Mouse (Mus musculus): Measurements from ENCODE around the gene Rps28. TPM values are rescaled to one million over a fixed set of nuclear protein-coding genes. Genes with fewer than 3 reads are reported as not detected.
A peak's percentile ranks its signal among the peaks of the same experiment; 100 is the strongest.

The Rps28 gene
- polyA plus RNA-seq, 1 experiment from 2014 or later = 625 TPM

- Histone ChIP-seq H3K4me3 (peak overlapping the region; percentile 48), H3K36me3 (peaks cover 3% of the 10 kb centered on the region; the same call in 1 of the 2 replicates), H3K27ac (replicated peaks) (no peak overlapping the region), H3K9ac (peak overlapping the region; percentile 72; the same call in 1 of the 2 replicates), H3K4me2 (peak overlapping the region; percentile 86), H3K4me1 (replicated peaks) (peaks cover 34% of the 10 kb centered on the region), H3K9me3 (no peaks in the 10 kb centered on the region), H3K27me3 (peaks cover 7% of the 10 kb centered on the region; the same call in 1 of the 2 replicates)
- ATAC-seq (ENCODE audit: low read depth) = no peak
- WGBS = 49% methylated on average over 4 of the region's 4 CpGs
Observed at GRCm38 (mm10) chr17:33782067-33782466, 42.3 kb downstream of the Rps28 start.

GRCm38 (mm10) chr17:33781124-33781977 is 43.0 kb downstream of the Rps28 start, which contains the start of gene Angptl4:
TSS of gene Angptl4 (minus strand) at chr17:33781830.
- Histone ChIP-seq H3K4me1 (replicated peaks) (peaks cover 34% of the 10 kb centered on the region), H3K4me3 (peak within 1 kb of the TSS; percentile 48), H3K4me2 (peak within 1 kb of the TSS; percentile 86), H3K27ac (replicated peaks) (peak within 1 kb of the TSS; percentile 79), H3K9ac (peak within 1 kb of the TSS; percentile 72), H3K9me3 (no peaks in the 10 kb centered on the region), H3K36me3 (peaks cover 3% of the 10 kb centered on the region; the same call in 1 of the 2 replicates), H3K27me3 (peaks cover 7% of the 10 kb centered on the region; the same call in 1 of the 2 replicates)
- 1% methylated on average over 50 of the region's 50 CpGs for WGBS
- ATAC-seq (ENCODE audit: low read depth) = peak; percentile 78

GRCm38 (mm10) chr17:33780431-33780830 is 43.9 kb downstream of the Rps28 start:
- Histone ChIP-seq H3K4me3 (peak overlapping the region; percentile 48), H3K36me3 (peaks cover 3% of the 10 kb centered on the region), H3K4me2 (peak overlapping the region; percentile 86), H3K9me3 (no peaks in the 10 kb centered on the region), H3K27me3 (peaks cover 7% of the 10 kb centered on the region; the same call in 1 of the 2 replicates), H3K9ac (no peak overlapping the region), H3K27ac (replicated peaks) (peak overlapping the region; percentile 79), H3K4me1 (replicated peaks) (peaks cover 34% of the 10 kb centered on the region)
- 81% methylated on average over 5 of the region's 5 CpGs for WGBS
- no peak for ATAC-seq (ENCODE audit: low read depth)

- peaks cover 34% of the 10 kb centered on the region for H3K4me1 ChIP-seq (replicated peaks)
- no peaks in the 10 kb centered on the region for H3K9me3 ChIP-seq
- no peak overlapping the region for H3K9ac ChIP-seq
- peak overlapping the region; percentile 79 for H3K27ac ChIP-seq (replicated peaks)
- peak overlapping the region; percentile 48 for H3K4me3 ChIP-seq
- peaks cover 7% of the 10 kb centered on the region; the same call in 1 of the 2 replicates for H3K27me3 ChIP-seq
- no peak for ATAC-seq (ENCODE audit: low read depth)
- peak overlapping the region; percentile 86 for H3K4me2 ChIP-seq
- peaks cover 3% of the 10 kb centered on the region for H3K36me3 ChIP-seq
- 86% methylated on average over 5 of the region's 5 CpGs for WGBS
Observed at GRCm38 (mm10) chr17:33779967-33780295, 44.4 kb downstream of the Rps28 start.

- H3K4me1 ChIP-seq (replicated peaks) = peaks cover 34% of the 10 kb centered on the region
- H3K9me3 ChIP-seq = no peaks in the 10 kb centered on the region
- peaks cover 3% of the 10 kb centered on the region for H3K36me3 ChIP-seq
- peak overlapping the region; percentile 48 for H3K4me3 ChIP-seq
- peak overlapping the region; percentile 79 for H3K27ac ChIP-seq (replicated peaks)
- H3K9ac ChIP-seq = no peak overlapping the region
- peak overlapping the region; percentile 86 for H3K4me2 ChIP-seq
- H3K27me3 ChIP-seq = peaks cover 7% of the 10 kb centered on the region; the same call in 1 of the 2 replicates
- WGBS = 52% methylated on average over 9 of the region's 9 CpGs
- ATAC-seq (ENCODE audit: low read depth) = peak; percentile 79
Observed at GRCm38 (mm10) chr17:33779271-33779966, 44.9 kb downstream of the Rps28 start.

GRCm38 (mm10) chr17:33775287-33775686 is 49.1 kb downstream of the Rps28 start:
- H3K9me3 ChIP-seq = no peaks in the 10 kb centered on the region
- ATAC-seq (ENCODE audit: low read depth) = no peak
- no peak overlapping the region for H3K27ac ChIP-seq (replicated peaks)
- H3K4me1 ChIP-seq (replicated peaks) = peaks cover 18% of the 10 kb centered on the region; the same call in 1 of the 2 replicates
- H3K4me3 ChIP-seq = no peak overlapping the region
- H3K36me3 ChIP-seq = peaks cover 3% of the 10 kb centered on the region
- no peak overlapping the region for H3K9ac ChIP-seq
- 94% methylated on average over 4 of the region's 4 CpGs for whole genome bisulfite sequencing
- no peaks in the 10 kb centered on the region for H3K27me3 ChIP-seq
- H3K4me2 ChIP-seq = no peak overlapping the region

GRCm38 (mm10) chr17:33774573-33775155 is 49.7 kb downstream of the Rps28 start:
- H3K36me3 ChIP-seq = peaks cover 3% of the 10 kb centered on the region
- H3K4me3 ChIP-seq = no peak overlapping the region
- 88% methylated on average over 8 of the region's 8 CpGs for WGBS
- H3K27ac ChIP-seq (replicated peaks) = no peak overlapping the region
- no peak overlapping the region for H3K4me2 ChIP-seq
- no peaks in the 10 kb centered on the region for H3K27me3 ChIP-seq
- no peak for ATAC-seq (ENCODE audit: low read depth)
- peaks cover 13% of the 10 kb centered on the region; the same call in 1 of the 2 replicates for H3K4me1 ChIP-seq (replicated peaks)
- H3K9me3 ChIP-seq = no peaks in the 10 kb centered on the region
- H3K9ac ChIP-seq = no peak overlapping the region

GRCm38 (mm10) chr17:33773871-33774572 is 50.3 kb downstream of the Rps28 start:
- Histone ChIP-seq H3K27me3 (no peaks in the 10 kb centered on the region), H3K9me3 (no peaks in the 10 kb centered on the region), H3K4me3 (no peak overlapping the region), H3K9ac (no peak overlapping the region), H3K4me1 (replicated peaks) (peaks cover 11% of the 10 kb centered on the region; the same call in 1 of the 2 replicates), H3K36me3 (peaks cover 3% of the 10 kb centered on the region), H3K27ac (replicated peaks) (no peak overlapping the region), H3K4me2 (no peak overlapping the region)
- 92% methylated on average over 6 of the region's 6 CpGs for WGBS
- ATAC-seq (ENCODE audit: low read depth) = no peak

- WGBS = 81% methylated on average over 6 of the region's 6 CpGs
- Histone ChIP-seq H3K36me3 (peaks cover 3% of the 10 kb centered on the region), H3K27ac (replicated peaks) (no peak overlapping the region), H3K27me3 (no peaks in the 10 kb centered on the region), H3K4me3 (no peak overlapping the region), H3K4me1 (replicated peaks) (peaks cover 5% of the 10 kb centered on the region; the same call in 1 of the 2 replicates), H3K9me3 (no peaks in the 10 kb centered on the region), H3K9ac (no peak overlapping the region), H3K4me2 (no peak overlapping the region)
- ATAC-seq (ENCODE audit: low read depth) = no peak
Observed at GRCm38 (mm10) chr17:33773426-33773825, 50.9 kb downstream of the Rps28 start.

- H3K36me3 ChIP-seq = no peaks in the 10 kb centered on the region; the same call in 1 of the 2 replicates
Observed at GRCm38 (mm10) chr17:33771617-33772016, 52.7 kb downstream of the Rps28 start.

More at GRCm38 (mm10) chr17:33771617-33772016, 52.7 kb downstream of the Rps28 start:
- Histone ChIP-seq H3K4me2 (no peak overlapping the region), H3K27me3 (0 out of 2 replicates have a peak, but pooled peaks cover 4% of the 10 kb centered on the region), H3K4me3 (no peak overlapping the region), H3K27ac (replicated peaks) (no peak overlapping the region), H3K4me1 (replicated peaks) (no peaks in the 10 kb centered on the region), H3K9me3 (no peaks in the 10 kb centered on the region), H3K9ac (no peak overlapping the region)
- ATAC-seq (ENCODE audit: low read depth) = no peak
- 92% methylated on average over 4 of the region's 4 CpGs for WGBS
